Mouse (Mus musculus) stomach, embryonic 15.5 days (tissue): Measurements from ENCODE around the gene Xrcc3. TPM values are rescaled to one million over a fixed set of nuclear protein-coding genes. Genes with fewer than 3 reads are reported as not detected.

Experiments used
- ATAC-seq: fragments of 200-750 bp; cut with Nextera tagmentation; 2 replicates; pipeline ENCODE4 v1.8.0; 2017; ENCODE audit warnings: low read depth, moderate number of reproducible peaks, moderate TSS enrichment; ENCODE audit not compliant: insufficient read depth, low FRiP score
- H3K27ac ChIP-seq: fragments of 300-500 bp; sonication (generic); 2 replicates; pipeline ENCODE4 v1.5.1; 2015; ENCODE audit warnings: mild to moderate bottlenecking, inconsistent platforms
- H3K27me3 ChIP-seq: fragments of 300-500 bp; sonication (generic); replicated peaks from 2 replicates; pipeline ENCODE4 v1.6.1; 2015; ENCODE audit warnings: inconsistent platforms
- H3K36me3 ChIP-seq: fragments of 300-500 bp; sonication (generic); 2 replicates; pipeline ENCODE4 v1.6.1; 2015; ENCODE audit warnings: inconsistent platforms
- H3K4me1 ChIP-seq: fragments of 300-500 bp; sonication (generic); 2 replicates; pipeline ENCODE4 v1.6.1; 2015; ENCODE audit warnings: inconsistent platforms
- H3K4me2 ChIP-seq: fragments of 300-500 bp; sonication (generic); 2 replicates; pipeline ENCODE4 v1.6.1; 2015; ENCODE audit warnings: mild to moderate bottlenecking, inconsistent platforms
- H3K4me3 ChIP-seq: fragments of 300-500 bp; sonication (generic); replicated peaks from 2 replicates; pipeline ENCODE4 v1.5.1; 2015; ENCODE audit warnings: inconsistent platforms
- H3K9ac ChIP-seq: fragments of 300-500 bp; sonication (generic); 2 replicates; pipeline ENCODE4 v1.6.1; 2015; ENCODE audit warnings: inconsistent platforms
- H3K9me3 ChIP-seq: fragments of 300-500 bp; sonication (generic); 2 replicates; pipeline ENCODE4 v1.6.1; 2016; ENCODE audit warnings: inconsistent platforms
- WGBS: fragments of 180-500 bp; shearing (Covaris S2); methylation state at CpG from one replicate; pipeline ENCODE4 v1.1.7; 2015; 5-methylcytosine and 5-hydroxymethylcytosine counted together
- polyA plus RNA-seq: library from polyadenylated mRNA; unstranded; fragments of >200 nt; fragmentation: Nextera tagmentation; extraction: Ambion mirVana; gene quantifications from 2 replicates; pipeline ENCODE4 v1.2.1, GENCODE M21; 2015

The Xrcc3 gene
- polyA plus RNA-seq = 7.2 and 8.5 TPM in 2 replicates

- Histone ChIP-seq H3K27ac (peak within 1 kb of the TSS; percentile 93), H3K9ac (peak within 1 kb of the TSS; percentile 63), H3K9me3 (no peaks in the 10 kb centered on the region), H3K27me3 (no peaks in the 10 kb centered on the region), H3K4me1 (peaks cover 58% of the 10 kb centered on the region), H3K36me3 (no peaks in the 10 kb centered on the region), H3K4me2 (peak within 1 kb of the TSS; percentile 90), H3K4me3 (peak within 1 kb of the TSS; percentile 67)
- peak; percentile 97 for ATAC-seq
- under 1% methylated on average over 86 of the region's 87 CpGs for WGBS
Observed at GRCm38 (mm10) chr12:111813766-111814617, at the start of gene Xrcc3, which contains the start of gene Zfyve21. TSS of gene Xrcc3 (minus strand) at chr12:111813873. TSS of gene Zfyve21 (plus strand) at chr12:111814170.

- Histone ChIP-seq H3K9me3 (no peaks in the 10 kb centered on the region), H3K4me3 (no peak overlapping the region), H3K4me1 (no peaks in the 10 kb centered on the region), H3K9ac (no peak overlapping the region), H3K27ac (no peak overlapping the region), H3K4me2 (no peak overlapping the region), H3K36me3 (no peaks in the 10 kb centered on the region), H3K27me3 (no peaks in the 10 kb centered on the region)
- WGBS = 98% methylated on average over 2 of the region's 2 CpGs
- no peak for ATAC-seq
Observed at GRCm38 (mm10) chr12:111855448-111855847, 41.8 kb upstream of the Xrcc3 start.

- Histone ChIP-seq H3K27ac (no peak overlapping the region), H3K9me3 (no peaks in the 10 kb centered on the region), H3K27me3 (no peaks in the 10 kb centered on the region), H3K36me3 (no peaks in the 10 kb centered on the region), H3K4me3 (no peak overlapping the region), H3K4me2 (no peak overlapping the region), H3K9ac (no peak overlapping the region), H3K4me1 (no peaks in the 10 kb centered on the region)
- no peak for ATAC-seq
- WGBS = 61% methylated on average over 4 of the region's 4 CpGs
Observed at GRCm38 (mm10) chr12:111853546-111853945, 39.9 kb upstream of the Xrcc3 start.

- Histone ChIP-seq H3K27me3 (no peaks in the 10 kb centered on the region), H3K4me1 (no peaks in the 10 kb centered on the region), H3K9ac (no peak overlapping the region), H3K27ac (no peak overlapping the region), H3K36me3 (no peaks in the 10 kb centered on the region), H3K4me3 (no peak overlapping the region), H3K4me2 (no peak overlapping the region), H3K9me3 (no peaks in the 10 kb centered on the region)
- 50% methylated on average over 10 of the region's 10 CpGs for WGBS
- no peak for ATAC-seq
Observed at GRCm38 (mm10) chr12:111853011-111853436, 39.4 kb upstream of the Xrcc3 start.

- Histone ChIP-seq H3K4me2 (no peak overlapping the region), H3K4me1 (no peaks in the 10 kb centered on the region), H3K9me3 (no peaks in the 10 kb centered on the region), H3K27me3 (no peaks in the 10 kb centered on the region), H3K9ac (no peak overlapping the region), H3K27ac (no peak overlapping the region), H3K4me3 (no peak overlapping the region), H3K36me3 (no peaks in the 10 kb centered on the region)
- no peak for ATAC-seq
- 73% methylated on average over 5 of the region's 5 CpGs for WGBS
Observed at GRCm38 (mm10) chr12:111851745-111852144, 38.1 kb upstream of the Xrcc3 start.

GRCm38 (mm10) chr12:111851235-111851634 lies 37.6 kb upstream of the Xrcc3 start:
- ATAC-seq = no peak
- no peaks in the 10 kb centered on the region for H3K36me3 ChIP-seq
- no peak overlapping the region for H3K9ac ChIP-seq
- H3K9me3 ChIP-seq = no peaks in the 10 kb centered on the region
- no peak overlapping the region for H3K27ac ChIP-seq
- WGBS = 71% methylated on average over 2 of the region's 2 CpGs
- H3K4me1 ChIP-seq = no peaks in the 10 kb centered on the region
- H3K4me2 ChIP-seq = no peak overlapping the region
- no peak overlapping the region for H3K4me3 ChIP-seq
- no peaks in the 10 kb centered on the region for H3K27me3 ChIP-seq

GRCm38 (mm10) chr12:111848300-111848798 lies 34.7 kb upstream of the Xrcc3 start:
- H3K27ac ChIP-seq = no peak overlapping the region

GRCm38 (mm10) chr12:111846815-111847214 lies 33.1 kb upstream of the Xrcc3 start:
- no peaks in the 10 kb centered on the region for H3K9me3 ChIP-seq
- 0 out of 2 replicates have a peak, but pooled peaks cover 6% of the 10 kb centered on the region for H3K36me3 ChIP-seq
- no peak overlapping the region for H3K4me3 ChIP-seq
- H3K4me2 ChIP-seq = no peak overlapping the region
- no peak overlapping the region for H3K27ac ChIP-seq
- no peaks in the 10 kb centered on the region for H3K27me3 ChIP-seq
- H3K9ac ChIP-seq = no peak overlapping the region
- no peaks in the 10 kb centered on the region for H3K4me1 ChIP-seq
- ATAC-seq = no peak
- WGBS = 74% methylated on average over 10 of the region's 10 CpGs

More at GRCm38 (mm10) chr12:111848300-111848798, 34.7 kb upstream of the Xrcc3 start:
- Histone ChIP-seq H3K4me3 (no peak overlapping the region), H3K4me2 (no peak overlapping the region), H3K27me3 (no peaks in the 10 kb centered on the region), H3K4me1 (no peaks in the 10 kb centered on the region), H3K9ac (no peak overlapping the region), H3K9me3 (no peaks in the 10 kb centered on the region), H3K36me3 (0 out of 2 replicates have a peak, but pooled peaks cover 5% of the 10 kb centered on the region)
- ATAC-seq = no peak
- WGBS = 70% methylated on average over 9 of the region's 9 CpGs

GRCm38 (mm10) chr12:111845953-111846352 lies 32.3 kb upstream of the Xrcc3 start:
- ATAC-seq = no peak
- Histone ChIP-seq H3K36me3 (peaks cover 6% of the 10 kb centered on the region; the same call in 1 of the 2 replicates), H3K4me2 (no peak overlapping the region), H3K27ac (no peak overlapping the region), H3K4me1 (no peaks in the 10 kb centered on the region), H3K4me3 (no peak overlapping the region), H3K9me3 (no peaks in the 10 kb centered on the region), H3K9ac (no peak overlapping the region), H3K27me3 (no peaks in the 10 kb centered on the region)
- 97% methylated on average over 4 of the region's 4 CpGs for WGBS

- no peak overlapping the region for H3K27ac ChIP-seq
- no peak overlapping the region for H3K9ac ChIP-seq
- no peaks in the 10 kb centered on the region for H3K4me1 ChIP-seq
- H3K4me2 ChIP-seq = no peak overlapping the region
- no peaks in the 10 kb centered on the region for H3K27me3 ChIP-seq
- H3K9me3 ChIP-seq = no peaks in the 10 kb centered on the region
- peaks cover 13% of the 10 kb centered on the region; the same call in 1 of the 2 replicates for H3K36me3 ChIP-seq
- H3K4me3 ChIP-seq = no peak overlapping the region
- ATAC-seq = no peak
- WGBS = 48% methylated on average over 2 of the region's 2 CpGs
Observed at GRCm38 (mm10) chr12:111843470-111843869, 29.8 kb upstream of the Xrcc3 start.

- H3K4me1 ChIP-seq = no peaks in the 10 kb centered on the region
- WGBS = 75% methylated on average over 15 of the region's 15 CpGs
- H3K9ac ChIP-seq = no peak overlapping the region
- no peak overlapping the region for H3K27ac ChIP-seq
- H3K4me3 ChIP-seq = no peak overlapping the region
- no peaks in the 10 kb centered on the region for H3K27me3 ChIP-seq
- no peaks in the 10 kb centered on the region for H3K9me3 ChIP-seq
- no peak overlapping the region for H3K4me2 ChIP-seq
- H3K36me3 ChIP-seq = peaks cover 17% of the 10 kb centered on the region; the same call in 1 of the 2 replicates
- ATAC-seq = no peak
Observed at GRCm38 (mm10) chr12:111842565-111843433, 29.1 kb upstream of the Xrcc3 start.
